Mouse (Mus musculus) intestine, embryonic 15.5 days (tissue): ENCODE measurements around the gene Mrpl33. TPM values are rescaled to one million over a fixed set of nuclear protein-coding genes. Genes with fewer than 3 reads are reported as not detected.
A peak's percentile ranks its signal among the peaks of the same experiment; 100 is the strongest.

Source experiments
- ATAC-seq: fragments of 200-750 bp; cut with Nextera tagmentation; 2 replicates; pipeline ENCODE4 v1.8.0; 2017; ENCODE audit warnings: moderate TSS enrichment, moderate library complexity
- H3K27ac ChIP-seq: fragments of 300-500 bp; sonication (generic); 2 replicates; pipeline ENCODE4 v1.5.1; 2015; ENCODE audit warnings: mild to moderate bottlenecking, inconsistent platforms
- H3K27me3 ChIP-seq: fragments of 300-500 bp; sonication (generic); replicated peaks from 2 replicates; pipeline ENCODE4 v1.6.1; 2015; ENCODE audit warnings: inconsistent platforms
- H3K36me3 ChIP-seq: fragments of 300-500 bp; sonication (generic); 2 replicates; pipeline ENCODE4 v1.6.1; 2015; ENCODE audit warnings: inconsistent platforms
- H3K4me1 ChIP-seq: fragments of 300-500 bp; sonication (generic); replicated peaks from 2 replicates; pipeline ENCODE4 v1.6.1; 2015; ENCODE audit warnings: inconsistent platforms
- H3K4me2 ChIP-seq: fragments of 300-500 bp; sonication (generic); replicated peaks from 2 replicates; pipeline ENCODE4 v1.6.1; 2015; ENCODE audit warnings: mild to moderate bottlenecking, inconsistent platforms
- H3K4me3 ChIP-seq: fragments of 300-500 bp; sonication (generic); replicated peaks from 2 replicates; pipeline ENCODE4 v1.5.1; 2015; ENCODE audit warnings: inconsistent platforms
- H3K9ac ChIP-seq: fragments of 300-500 bp; sonication (generic); 2 replicates; pipeline ENCODE4 v1.6.1; 2015; ENCODE audit warnings: inconsistent platforms
- H3K9me3 ChIP-seq: fragments of 300-500 bp; sonication (generic); 2 replicates; pipeline ENCODE4 v1.6.1; 2016; ENCODE audit warnings: inconsistent platforms
- WGBS: fragments of 180-500 bp; shearing (Covaris S2); methylation state at CpG from one replicate; pipeline ENCODE4 v1.1.7; 2015; 5-methylcytosine and 5-hydroxymethylcytosine counted together
- polyA plus RNA-seq: library from polyadenylated mRNA; unstranded; fragments of >200 nt; fragmentation: Nextera tagmentation; extraction: Ambion mirVana; gene quantifications from 2 replicates; pipeline ENCODE4 v1.2.1, GENCODE M21; 2015

Mrpl33 gene
- polyA plus RNA-seq, 1 experiment from 2014 or later, result 322 TPM

- H3K27me3 ChIP-seq, result no peaks in the 10 kb centered on the region
- no peaks in the 10 kb centered on the region for H3K36me3 ChIP-seq
- H3K4me3 ChIP-seq, result no peak overlapping the region
- no peaks in the 10 kb centered on the region for H3K4me1 ChIP-seq
- no peak overlapping the region for H3K9ac ChIP-seq
- H3K9me3 ChIP-seq, result no peaks in the 10 kb centered on the region
- ATAC-seq, result peak; percentile 58; the same call in 1 of the 2 replicates
- no peak overlapping the region for H3K27ac ChIP-seq
- 68% methylated on average over 2 of the region's 2 CpGs for WGBS
- no peak overlapping the region for H3K4me2 ChIP-seq
Observed at GRCm38 (mm10) chr5:31686040-31686439, 89.3 kb downstream of the Mrpl33 start.

GRCm38 (mm10) chr5:31687972-31688371 is 91.2 kb downstream of the Mrpl33 start:
- H3K4me2 ChIP-seq, result no peak overlapping the region
- H3K27ac ChIP-seq, result no peak overlapping the region
- H3K36me3 ChIP-seq, result no peaks in the 10 kb centered on the region
- 81% methylated on average over 3 of the region's 3 CpGs for WGBS
- no peak overlapping the region for H3K9ac ChIP-seq
- no peak for ATAC-seq
- H3K4me3 ChIP-seq, result no peak overlapping the region
- no peaks in the 10 kb centered on the region for H3K9me3 ChIP-seq
- no peaks in the 10 kb centered on the region for H3K4me1 ChIP-seq
- H3K27me3 ChIP-seq, result no peaks in the 10 kb centered on the region

- H3K9ac ChIP-seq, result no peak overlapping the region
- no peaks in the 10 kb centered on the region for H3K4me1 ChIP-seq
- no peak for ATAC-seq
- no peaks in the 10 kb centered on the region for H3K27me3 ChIP-seq
- no peak overlapping the region for H3K4me2 ChIP-seq
- no peak overlapping the region for H3K4me3 ChIP-seq
- no peaks in the 10 kb centered on the region for H3K36me3 ChIP-seq
- H3K9me3 ChIP-seq, result no peaks in the 10 kb centered on the region
- H3K27ac ChIP-seq, result no peak overlapping the region
Observed at GRCm38 (mm10) chr5:31693191-31693590, 96.5 kb downstream of the Mrpl33 start.

GRCm38 (mm10) chr5:31696971-31697643 is 100.4 kb downstream of the Mrpl33 start, which contains the start of gene Rbks:
Gene Rbks (minus strand): TSS chr5:31697627.
- 7% methylated on average over 18 of the region's 18 CpGs for WGBS
- no peaks in the 10 kb centered on the region for H3K36me3 ChIP-seq
- no peaks in the 10 kb centered on the region for H3K9me3 ChIP-seq
- peak within 1 kb of the TSS; percentile 73 for H3K4me2 ChIP-seq
- ATAC-seq, result no peak
- peak within 1 kb of the TSS; percentile 96 for H3K27ac ChIP-seq
- no peaks in the 10 kb centered on the region for H3K27me3 ChIP-seq
- H3K4me3 ChIP-seq, result peak within 1 kb of the TSS; percentile 68
- H3K4me1 ChIP-seq, result no peaks in the 10 kb centered on the region
- H3K9ac ChIP-seq, result peak within 1 kb of the TSS; percentile 65

GRCm38 (mm10) chr5:31697644-31698296 is 101.0 kb downstream of the Mrpl33 start, which contains the start of gene Babam2:
Gene Babam2 (plus strand): TSS chr5:31697684.
- ATAC-seq, result peak; percentile 95
- Histone ChIP-seq H3K4me3 (peak within 1 kb of the TSS; percentile 68), H3K27me3 (no peaks in the 10 kb centered on the region), H3K4me2 (peak within 1 kb of the TSS; percentile 73), H3K9ac (peak within 1 kb of the TSS; percentile 65), H3K9me3 (no peaks in the 10 kb centered on the region), H3K27ac (peak within 1 kb of the TSS; percentile 96), H3K36me3 (no peaks in the 10 kb centered on the region), H3K4me1 (no peaks in the 10 kb centered on the region)
- WGBS, result under 1% methylated on average over 71 of the region's 71 CpGs

GRCm38 (mm10) chr5:31698297-31698726 is 101.6 kb downstream of the Mrpl33 start:
- 3% methylated on average over 16 of the region's 16 CpGs for WGBS
- H3K4me3 ChIP-seq, result peak overlapping the region; percentile 68
- H3K27ac ChIP-seq, result peak overlapping the region; percentile 96
- peak; percentile 82 for ATAC-seq
- H3K4me1 ChIP-seq, result no peaks in the 10 kb centered on the region
- no peaks in the 10 kb centered on the region for H3K9me3 ChIP-seq
- H3K27me3 ChIP-seq, result no peaks in the 10 kb centered on the region
- peak overlapping the region; percentile 65 for H3K9ac ChIP-seq
- peak overlapping the region; percentile 73 for H3K4me2 ChIP-seq
- H3K36me3 ChIP-seq, result no peaks in the 10 kb centered on the region

GRCm38 (mm10) chr5:31698931-31699330 is 102.2 kb downstream of the Mrpl33 start:
- WGBS, result 48% methylated on average over 4 of the region's 4 CpGs

GRCm38 (mm10) chr5:31699397-31699796 is 102.7 kb downstream of the Mrpl33 start:
- 0 out of 2 replicates have a peak, but pooled peaks cover 2% of the 10 kb centered on the region for H3K36me3 ChIP-seq
- no peak overlapping the region for H3K9ac ChIP-seq
- no peak overlapping the region for H3K4me3 ChIP-seq
- no peak overlapping the region for H3K27ac ChIP-seq
- H3K27me3 ChIP-seq, result no peaks in the 10 kb centered on the region
- no peaks in the 10 kb centered on the region for H3K9me3 ChIP-seq
- no peaks in the 10 kb centered on the region for H3K4me1 ChIP-seq
- ATAC-seq, result no peak
- H3K4me2 ChIP-seq, result no peak overlapping the region

More at GRCm38 (mm10) chr5:31698931-31699330, 102.2 kb downstream of the Mrpl33 start:
- no peak overlapping the region for H3K27ac ChIP-seq
- peak overlapping the region; percentile 73; the same call in 1 of the 2 replicates for H3K4me2 ChIP-seq
- H3K4me3 ChIP-seq, result no peak overlapping the region
- no peaks in the 10 kb centered on the region for H3K9me3 ChIP-seq
- ATAC-seq, result no peak
- H3K27me3 ChIP-seq, result no peaks in the 10 kb centered on the region
- H3K4me1 ChIP-seq, result no peaks in the 10 kb centered on the region
- no peak overlapping the region for H3K9ac ChIP-seq
- H3K36me3 ChIP-seq, result 0 out of 2 replicates have a peak, but pooled peaks cover 2% of the 10 kb centered on the region

GRCm38 (mm10) chr5:31704971-31705370 is 108.2 kb downstream of the Mrpl33 start:
- H3K4me2 ChIP-seq, result no peak overlapping the region
- no peaks in the 10 kb centered on the region for H3K27me3 ChIP-seq
- no peak overlapping the region for H3K4me3 ChIP-seq
- H3K4me1 ChIP-seq, result no peaks in the 10 kb centered on the region
- no peak overlapping the region for H3K27ac ChIP-seq
- no peak for ATAC-seq
- H3K36me3 ChIP-seq, result 0 out of 2 replicates have a peak, but pooled peaks cover 2% of the 10 kb centered on the region
- 80% methylated on average over 5 of the region's 5 CpGs for WGBS
- H3K9me3 ChIP-seq, result no peaks in the 10 kb centered on the region
- no peak overlapping the region for H3K9ac ChIP-seq

- H3K36me3 ChIP-seq, result 0 out of 2 replicates have a peak, but pooled peaks cover 2% of the 10 kb centered on the region
- no peak overlapping the region for H3K27ac ChIP-seq
- H3K9me3 ChIP-seq, result no peaks in the 10 kb centered on the region
- H3K27me3 ChIP-seq, result no peaks in the 10 kb centered on the region
- ATAC-seq, result no peak
- WGBS, result 81% methylated on average over 4 of the region's 4 CpGs
- H3K4me3 ChIP-seq, result no peak overlapping the region
- H3K9ac ChIP-seq, result no peak overlapping the region
- no peaks in the 10 kb centered on the region for H3K4me1 ChIP-seq
- H3K4me2 ChIP-seq, result no peak overlapping the region
Observed at GRCm38 (mm10) chr5:31706826-31707225, 110.1 kb downstream of the Mrpl33 start.

GRCm38 (mm10) chr5:31709389-31709788 is 112.7 kb downstream of the Mrpl33 start:
- Histone ChIP-seq H3K4me3 (no peak overlapping the region), H3K27ac (no peak overlapping the region), H3K27me3 (no peaks in the 10 kb centered on the region), H3K4me2 (no peak overlapping the region), H3K4me1 (no peaks in the 10 kb centered on the region), H3K36me3 (no peaks in the 10 kb centered on the region), H3K9ac (no peak overlapping the region), H3K9me3 (no peaks in the 10 kb centered on the region)
- WGBS, result 62% methylated on average over 1 of the region's 1 CpGs
- no peak for ATAC-seq

GRCm38 (mm10) chr5:31713280-31713711 is 116.6 kb downstream of the Mrpl33 start:
- no peaks in the 10 kb centered on the region for H3K9me3 ChIP-seq
- no peak overlapping the region for H3K4me2 ChIP-seq
- no peak overlapping the region for H3K9ac ChIP-seq
- no peak overlapping the region for H3K4me3 ChIP-seq
- peak overlapping the region; percentile 96 for H3K27ac ChIP-seq
- 61% methylated on average over 2 of the region's 2 CpGs for WGBS
- no peaks in the 10 kb centered on the region for H3K4me1 ChIP-seq
- H3K36me3 ChIP-seq, result no peaks in the 10 kb centered on the region; the same call in 1 of the 2 replicates
- H3K27me3 ChIP-seq, result no peaks in the 10 kb centered on the region
- ATAC-seq, result peak; percentile 96
